Mouse (Mus musculus) cortical plate, adult 2 months (tissue): ENCODE measurements at regions not wholly inside any gene's neighbourhood (a gene's known extent, or its start where the extent isn't known, plus 50 kb on each side); places are given as distances from the start of the nearest gene placed in this dataset.

Experiments used
- H3K27ac ChIP-seq: fragments of 200-500 bp; 2 replicates; pipeline ENCODE4 v1.5.1; 2012; ENCODE audit warnings: low read length, control low read depth, inconsistent platforms; ENCODE audit not compliant: insufficient read depth
- H3K4me1 ChIP-seq: fragments of 200-500 bp; 2 replicates; pipeline ENCODE4 v1.6.1; 2011; ENCODE audit warnings: low read length; ENCODE audit not compliant: control insufficient read depth, insufficient read depth
- H3K4me3 ChIP-seq: fragments of 200-500 bp; 2 replicates; pipeline ENCODE4 v1.5.1; 2011; ENCODE audit warnings: mild to moderate bottlenecking, low read length, control low read depth; ENCODE audit not compliant: insufficient read depth
- CTCF ChIP-seq: fragments of 200-500 bp; IDR thresholded peaks from 2 replicates; pipeline ENCODE4 v1.5.1; 2011; ENCODE audit warnings: mild to moderate bottlenecking, control low read depth, low read length; ENCODE audit not compliant: insufficient read depth; ENCODE audit errors: extremely low read depth
- POLR2A ChIP-seq: fragments of 200-500 bp; IDR thresholded peaks from 2 replicates; pipeline ENCODE4 v1.6.1; 2011; ENCODE audit warnings: mild to moderate bottlenecking, low read length, control low read depth; ENCODE audit not compliant: insufficient read depth; ENCODE audit errors: extremely low read depth

DNA sequence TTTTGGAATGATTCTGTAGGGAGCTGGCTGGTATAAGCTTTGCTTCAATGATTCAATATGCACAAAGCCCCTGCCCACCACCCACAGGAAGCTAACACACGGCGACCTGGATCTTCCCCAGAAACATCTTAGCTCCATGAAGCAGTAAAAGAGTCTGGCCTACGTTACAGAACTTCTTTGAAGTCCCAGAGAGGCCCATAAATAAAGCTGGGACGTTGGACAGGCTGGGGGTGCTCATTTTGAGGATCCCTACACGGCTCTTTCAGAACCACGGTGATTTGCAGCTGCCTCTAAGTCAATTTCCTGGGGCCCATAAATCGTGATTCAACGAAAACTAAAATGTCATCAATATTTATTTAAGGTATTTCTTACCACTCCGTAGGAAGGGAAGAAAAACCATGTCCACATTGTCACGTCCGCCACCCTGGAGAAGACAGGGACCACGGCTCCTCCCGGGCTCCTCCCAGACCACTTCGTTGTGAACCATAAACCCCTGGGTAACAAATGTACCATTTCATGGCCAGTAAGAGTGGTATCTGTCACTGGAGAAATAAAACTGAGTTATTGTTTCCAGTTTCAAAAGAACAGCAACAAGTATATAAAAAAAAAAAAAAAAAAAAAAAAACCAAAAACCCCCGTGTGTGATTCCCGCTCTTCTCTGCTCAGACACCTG is 60.0 kb upstream of the Six2 start:
- Histone ChIP-seq H3K4me3 (no peak overlapping the region), H3K4me1 (no peaks in the 10 kb centered on the region), H3K27ac (no peak overlapping the region)
- no peak for TF ChIP-seq POLR2A
- no peak for TF ChIP-seq CTCF
